Mouse (Mus musculus) stomach, postnatal 0 days (tissue): ENCODE measurements around the gene Adgrl1. TPM values are rescaled to one million over a fixed set of nuclear protein-coding genes. Genes with fewer than 3 reads are reported as not detected.

ENCODE experiments used
- ATAC-seq: fragments of 200-750 bp; cut with Nextera tagmentation; 2 replicates; pipeline ENCODE4 v1.8.0; 2017; ENCODE audit not compliant: low FRiP score, low TSS enrichment
- DNase-seq: peaks from one replicate; pipeline ENCODE4 v3.0.0-alpha.2; 2016; ENCODE audit warnings: low spot score
- H3K27ac ChIP-seq: fragments of 300-500 bp; sonication (generic); replicated peaks from 2 replicates; pipeline ENCODE4 v1.5.1; 2014; ENCODE audit warnings: mild to moderate bottlenecking, control low read depth
- H3K27me3 ChIP-seq: fragments of 300-500 bp; sonication (generic); 2 replicates; pipeline ENCODE4 v1.6.1; 2014; ENCODE audit warnings: low read length; ENCODE audit not compliant: control insufficient read depth, insufficient read depth
- H3K36me3 ChIP-seq: fragments of 300-500 bp; sonication (generic); 2 replicates; pipeline ENCODE4 v1.6.1; 2014; ENCODE audit warnings: low read length, mixed read lengths; ENCODE audit not compliant: control insufficient read depth, insufficient read depth
- H3K4me1 ChIP-seq: fragments of 300-500 bp; sonication (generic); replicated peaks from 2 replicates; pipeline ENCODE4 v1.6.1; 2014; ENCODE audit warnings: antibody characterized with exemption; ENCODE audit not compliant: control insufficient read depth, insufficient read depth
- H3K4me2 ChIP-seq: fragments of 300-500 bp; sonication (generic); replicated peaks from 2 replicates; pipeline ENCODE4 v1.6.1; 2014; ENCODE audit warnings: low read depth, mild to moderate bottlenecking, control low read depth, moderate library complexity
- H3K4me3 ChIP-seq: fragments of 300-500 bp; sonication (generic); 2 replicates; pipeline ENCODE4 v1.5.1; 2014; ENCODE audit warnings: low read depth, low read length, control low read depth
- H3K9ac ChIP-seq: fragments of 300-500 bp; sonication (generic); 2 replicates; pipeline ENCODE4 v1.6.1; 2014; ENCODE audit warnings: mild to moderate bottlenecking, low read length, control low read depth, mixed read lengths
- H3K9me3 ChIP-seq: fragments of 300-500 bp; sonication (generic); 2 replicates; pipeline ENCODE4 v1.6.1; 2016; ENCODE audit warnings: low read length; ENCODE audit not compliant: control insufficient read depth
- CTCF ChIP-seq: IDR thresholded peaks from 2 replicates; pipeline ENCODE4 v1.5.1; 2016; ENCODE audit warnings: antibody characterized with exemption, low read depth, mild to moderate bottlenecking, moderate library complexity
- EP300 ChIP-seq: optimal IDR thresholded peaks from 2 replicates; pipeline ENCODE3; 2016; ENCODE audit warnings: antibody characterized with exemption
- WGBS: fragments of 180-500 bp; shearing (Covaris S2); extraction: QIAGEN DNeasy Blood & Tissue Kit; methylation state at CpG from one replicate; pipeline ENCODE4 v1.1.7; 2014; 5-methylcytosine and 5-hydroxymethylcytosine counted together
- polyA plus RNA-seq: library from polyadenylated mRNA; unstranded; fragments of >200 nt; fragmentation: Nextera tagmentation; extraction: Ambion mirVana; gene quantifications from 2 replicates; pipeline ENCODE4 v1.2.1, GENCODE M21; 2015

Gene Adgrl1
- polyA plus RNA-seq, 1 experiment from 2014 or later: 6.5 TPM

DNA sequence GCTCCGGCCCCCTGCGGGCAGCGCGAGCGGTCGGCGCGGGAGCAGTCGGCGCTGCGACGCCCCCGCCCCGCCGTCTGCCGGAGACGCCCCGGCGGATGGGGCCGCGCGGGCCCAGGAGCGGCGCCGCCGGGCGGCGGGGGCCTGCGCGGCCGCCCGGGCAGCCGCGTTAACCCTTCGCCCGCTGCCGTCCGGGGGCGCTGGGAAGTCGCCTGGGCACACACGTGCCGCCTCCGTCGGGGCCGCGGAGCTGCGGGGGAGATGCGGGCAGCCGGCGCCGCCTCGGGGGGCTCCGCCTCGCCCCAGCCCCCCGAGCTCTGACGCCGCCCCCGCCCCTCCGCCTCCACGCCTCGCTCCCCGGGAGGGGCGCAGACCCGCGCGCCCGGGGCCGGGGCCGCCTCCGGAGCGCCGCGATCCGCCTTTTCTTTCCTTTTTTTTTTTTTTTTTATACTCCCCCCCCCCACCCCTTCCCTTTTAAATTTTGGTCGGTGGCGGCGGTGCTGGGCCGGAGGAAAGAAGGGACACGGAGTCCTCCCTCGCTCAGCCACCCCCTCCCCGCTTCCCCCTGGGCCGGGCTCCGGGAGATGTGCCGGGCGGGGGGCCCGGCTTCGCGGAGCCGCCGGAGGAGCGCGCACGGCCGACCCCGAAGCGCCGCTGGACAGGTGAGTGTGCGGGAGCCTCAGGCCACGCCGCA lies 506 bp downstream of the Adgrl1 start:
- 1% methylated on average over 54 of the region's 100 CpGs for WGBS
- DNase-seq: no peak

GRCm38 (mm10) chr8:83900957-83901270 lies 1.0 kb downstream of the Adgrl1 start:
- Histone ChIP-seq H3K27me3 (no peaks in the 10 kb centered on the region), H3K9me3 (no peaks in the 10 kb centered on the region), H3K36me3 (no peaks in the 10 kb centered on the region), H3K9ac (peak overlapping the region; percentile 82), H3K27ac (peak overlapping the region; percentile 96), H3K4me2 (peak overlapping the region; percentile 95), H3K4me1 (no peaks in the 10 kb centered on the region), H3K4me3 (peak overlapping the region; percentile 76)
- DNase-seq: no peak
- ATAC-seq: no peak
- WGBS: under 1% methylated on average over 33 of the region's 40 CpGs
- no peak for TF ChIP-seq CTCF
- no peak for TF ChIP-seq EP300

More for the DNA sequence above, 506 bp downstream of the Adgrl1 start:
- Histone ChIP-seq H3K4me2 (peak overlapping the region; percentile 95), H3K27ac (peak overlapping the region; percentile 96), H3K9me3 (no peaks in the 10 kb centered on the region), H3K27me3 (no peaks in the 10 kb centered on the region), H3K4me3 (peak overlapping the region; percentile 76), H3K9ac (peak overlapping the region; percentile 82), H3K4me1 (no peaks in the 10 kb centered on the region), H3K36me3 (no peaks in the 10 kb centered on the region)
- ATAC-seq: peak; percentile 21; the same call in 1 of the 2 replicates
- TF ChIP-seq CTCF: peak; percentile 1; the same call in 1 of the 2 replicates
- no peak for TF ChIP-seq EP300

DNA sequence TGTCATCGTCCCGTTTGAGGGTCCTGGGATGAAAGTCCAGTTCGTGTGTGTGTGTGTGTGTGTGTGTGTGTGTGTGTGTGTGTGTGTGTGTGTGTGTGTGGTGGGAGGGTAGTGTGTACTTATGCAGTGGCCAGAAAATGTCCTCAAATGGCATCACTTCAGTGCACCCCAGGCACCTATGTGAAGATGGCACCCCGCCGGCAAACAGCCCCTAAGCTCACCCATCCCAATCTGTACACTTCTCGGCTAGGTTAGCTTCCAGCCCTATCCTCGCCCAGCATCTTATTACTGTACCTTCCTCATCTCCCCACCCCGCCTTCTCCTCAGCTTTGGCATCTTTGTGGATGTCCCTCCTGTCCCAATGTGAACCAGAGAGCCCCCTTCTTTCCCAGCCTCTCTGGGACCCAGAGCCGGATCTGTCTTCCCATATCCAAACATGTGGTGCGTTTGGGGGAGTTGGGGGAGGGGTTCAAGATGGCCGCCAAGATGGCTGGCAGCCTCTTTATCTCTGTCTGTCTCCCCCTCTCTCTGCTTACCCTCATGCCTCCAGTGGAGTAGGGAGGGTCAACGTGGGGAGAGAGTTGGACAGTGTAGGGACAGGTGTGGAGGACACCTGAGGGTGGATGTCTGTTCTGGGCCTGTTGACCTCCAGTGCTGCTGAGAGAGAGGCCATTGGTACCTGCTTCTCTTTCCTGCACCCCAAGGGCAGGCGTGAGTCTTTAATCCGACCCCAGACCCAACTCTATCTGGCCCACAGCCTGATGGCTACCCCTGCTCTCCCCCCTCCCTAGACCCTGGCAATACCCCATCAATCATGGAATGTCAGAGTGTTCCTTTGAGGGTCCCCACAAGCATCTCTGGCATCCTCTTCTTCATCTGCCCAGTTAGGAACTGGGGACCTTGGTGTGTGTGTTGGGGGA lies 1.9 kb downstream of the Adgrl1 start:
- Histone ChIP-seq H3K36me3 (no peaks in the 10 kb centered on the region), H3K27ac (no peak overlapping the region), H3K4me2 (peak overlapping the region; percentile 95), H3K4me1 (no peaks in the 10 kb centered on the region), H3K4me3 (peak overlapping the region; percentile 76), H3K9ac (no peak overlapping the region; the same call in 1 of the 2 replicates), H3K27me3 (no peaks in the 10 kb centered on the region), H3K9me3 (no peaks in the 10 kb centered on the region)
- DNase-seq (no peak), ATAC-seq (no peak)
- TF ChIP-seq EP300: no peak
- no peak for TF ChIP-seq CTCF
- 14% methylated on average over 14 of the region's 14 CpGs for WGBS

GRCm38 (mm10) chr8:83902961-83903666 lies 3.2 kb downstream of the Adgrl1 start:
- ATAC-seq (no peak), DNase-seq (no peak)
- H3K4me1 ChIP-seq: no peaks in the 10 kb centered on the region
- H3K4me3 ChIP-seq: no peak overlapping the region
- no peaks in the 10 kb centered on the region for H3K27me3 ChIP-seq
- TF ChIP-seq CTCF (peak; percentile 49), EP300 (no peak)
- H3K4me2 ChIP-seq: peak overlapping the region; percentile 17
- no peaks in the 10 kb centered on the region for H3K9me3 ChIP-seq
- 17% methylated on average over 11 of the region's 13 CpGs for WGBS
- H3K27ac ChIP-seq: peak overlapping the region; percentile 1; the same call in 1 of the 2 replicates
- H3K36me3 ChIP-seq: no peaks in the 10 kb centered on the region
- H3K9ac ChIP-seq: no peak overlapping the region

DNA sequence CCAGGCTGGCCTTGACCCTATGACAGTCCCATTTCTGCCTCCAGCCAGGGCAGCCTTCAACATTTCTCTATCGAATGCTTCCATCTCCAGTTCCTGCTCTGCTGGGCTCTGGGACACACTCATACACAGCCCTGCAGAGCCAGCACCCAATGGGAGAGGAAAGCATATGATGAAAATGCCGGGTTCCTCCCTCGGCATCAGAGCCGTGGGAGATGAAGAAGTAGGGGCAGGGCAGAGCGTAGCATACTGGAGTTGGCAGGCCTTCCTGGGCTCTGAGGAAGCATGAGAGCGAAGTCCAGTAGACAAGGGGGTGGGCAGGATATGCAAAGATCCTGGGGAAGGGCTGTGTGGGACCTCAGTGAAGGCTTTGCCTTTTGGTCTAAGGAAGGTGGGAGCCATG lies 8.7 kb downstream of the Adgrl1 start:
- Histone ChIP-seq H3K36me3 (no peaks in the 10 kb centered on the region), H3K4me3 (no peak overlapping the region), H3K4me1 (no peaks in the 10 kb centered on the region), H3K4me2 (no peak overlapping the region), H3K9me3 (no peaks in the 10 kb centered on the region), H3K27ac (no peak overlapping the region), H3K9ac (no peak overlapping the region), H3K27me3 (no peaks in the 10 kb centered on the region)
- ATAC-seq (no peak), DNase-seq (no peak)
- 71% methylated on average over 6 of the region's 6 CpGs for WGBS
- TF ChIP-seq EP300: no peak
- TF ChIP-seq CTCF: no peak
